Mouse (Mus musculus) B cell, adult (primary cell): ENCODE measurements around the gene Luc7l3. TPM values are rescaled to one million over a fixed set of nuclear protein-coding genes. Genes with fewer than 3 reads are reported as not detected.

ENCODE experiments used
- total RNA-seq: library from RNA; stranded (reverse); gene quantifications from 4 replicates; pipeline ENCODE4 v1.2.4, GENCODE M21; 2023; ENCODE audit not compliant: inconsistent age

Gene Luc7l3
- 101 to 106 TPM (median 102 TPM) in 4 replicates for total RNA-seq

GRCm38 (mm10) chr11:94321931-94322400 is at the start of gene Luc7l3:
Gene Luc7l3, minus strand, starts transcription at chr11:94321988.

GRCm38 (mm10) chr11:94327693-94328643 is 6.2 kb upstream of the Luc7l3 start, which contains the start of gene Ankrd40:
Gene Ankrd40, plus strand, starts transcription at chr11:94328001.

GRCm38 (mm10) chr11:94281199-94282181 is 40.3 kb downstream of the Luc7l3 start, which contains the start of gene Gm21885:
Gene Gm21885, plus strand, starts transcription at chr11:94281873.

GRCm38 (mm10) chr11:94245955-94246788 is 75.6 kb downstream of the Luc7l3 start, which contains the start of gene Wfikkn2:
Gene Wfikkn2, minus strand, starts transcription at chr11:94246005.

Other genes starting within 250 kb of the Luc7l3 start
- gene Tob1, start 110.5 kb downstream of the Luc7l3 start, total RNA-seq, result 35.0 to 38.1 TPM (median 37.2 TPM) in 4 replicates
- gene Wfikkn2, start 76.0 kb downstream of the Luc7l3 start, total RNA-seq, result not detected in 4 replicates
- gene Gm21885, start 40.1 kb downstream of the Luc7l3 start, total RNA-seq, result not detected in 4 replicates
- 45.7 to 63.8 TPM (median 50.6 TPM) in 4 replicates for gene Ankrd40, start 6.0 kb upstream of the Luc7l3 start, total RNA-seq
- gene Abcc3, start 71.0 kb upstream of the Luc7l3 start, total RNA-seq, result 1.2 to 3.4 TPM (median 2.4 TPM) in 4 replicates
- not detected in 4 replicates for gene Cacna1g, start 152.2 kb upstream of the Luc7l3 start, total RNA-seq
- gene Spata20, start 164.2 kb upstream of the Luc7l3 start, total RNA-seq, result not detected in 4 replicates
- gene Epn3, start 178.0 kb upstream of the Luc7l3 start, total RNA-seq, result not detected in 4 replicates
- gene Mycbpap, start 199.8 kb upstream of the Luc7l3 start, total RNA-seq, result 0.27 to 0.80 TPM (median 0.61 TPM) in 3 of 4 replicates, not detected in the other
- gene Rsad1, start 227.3 kb upstream of the Luc7l3 start, total RNA-seq, result 6.9 to 8.9 TPM (median 7.5 TPM) in 4 replicates
- not detected in 4 replicates for gene Chad, start 243.1 kb upstream of the Luc7l3 start, total RNA-seq